8 mouse cellular contexts compared by ENCODE assay signal in genomic region chr10:80179068-80180051, GRCm38 (mm10). TPM values are rescaled to one million over a fixed set of nuclear protein-coding genes. Genes with fewer than 3 reads are reported as not detected.
DNase-seq lines count a peak whose midpoint lies in the region; ATAC-seq and TF ChIP-seq lines count a peak whose summit lies in the region.

Gene Efna2, plus strand, starts transcription at chr10:80179482.

- H3K4me2 ChIP-seq in liver, embryonic 12.5 days: peak within 1 kb of the TSS; percentile 78

- TF ChIP-seq POLR2A in small intestine, adult 2 months (IDR thresholded peaks at IDR 0.05; ENCODE audit: low read depth, low read length): no peak

- no peaks in the 10 kb centered on the region for H3K27me3 ChIP-seq in Patski
- peaks cover 7% of the 10 kb centered on the region; the same call in 1 of the 2 replicates for H3K27me3 ChIP-seq in hindbrain, embryonic 10.5 days (ENCODE audit: insufficient read depth, poor library complexity, severe bottlenecking)
- H3K27me3 ChIP-seq in liver, embryonic 12.5 days (replicated peaks): peaks cover 77% of the 10 kb centered on the region
- H3K27me3 ChIP-seq in small intestine, adult 2 months (ENCODE audit: control insufficient read depth, insufficient read depth, low read length): peaks cover 11% of the 10 kb centered on the region

- peak within 1 kb of the TSS; percentile 62 for H3K9ac ChIP-seq in liver, embryonic 12.5 days

- no peak for TF ChIP-seq CTCF in Patski (IDR thresholded peaks at IDR 0.05)
- no peak for TF ChIP-seq CTCF in small intestine, adult 2 months (IDR thresholded peaks at IDR 0.05; ENCODE audit: extremely low read depth, insufficient read length, insufficient replicate concordance, low read depth, low read length)

- H3K36me3 ChIP-seq in hindbrain, embryonic 10.5 days: peaks cover 33% of the 10 kb centered on the region
- no peaks in the 10 kb centered on the region for H3K36me3 ChIP-seq in liver, embryonic 12.5 days
- no peaks in the 10 kb centered on the region for H3K36me3 ChIP-seq in small intestine, adult 2 months (ENCODE audit: control insufficient read depth, insufficient read depth, low read length)

- WGBS in hindbrain, embryonic 10.5 days: 2% methylated on average over 103 of the region's 106 CpGs
- WGBS in liver, embryonic 12.5 days (ENCODE audit: insufficient replicate concordance): 2% methylated on average over 71 of the region's 106 CpGs
- 3% methylated on average over 104 of the region's 106 CpGs for WGBS in small intestine, adult 2 months

- POLR2A ChIA-PET in Patski (lab: Charles Lee): interaction anchor here (0.6 kb wide), 1 partner anchor 11 kb away, joined by 3 read pairs; no protein-coding TSS in a partner anchor

- ATAC-seq in Patski: peak; percentile 11
- ATAC-seq in liver, embryonic 12.5 days: peak; percentile 3; the same call in 1 of the 2 replicates

- CTCF ChIA-PET in Patski (lab: Charles Lee): no interaction called here

- peak in 1 of 2 experiments; percentile 65 for DNase-seq in left cerebral cortex, postnatal 10 days (ENCODE audit: extremely low spot score in 1 of 2, low spot score in 2 of 2)
- DNase-seq in left cerebral cortex, adult 8-10 months (ENCODE audit: low spot score in 2 of 2): no peak
- DNase-seq in Patski (ENCODE audit: low read depth, low spot score): no peak
- DNase-seq in embryo, embryonic 11 days: peak; percentile 92
- peak; percentile 72 for DNase-seq in hindbrain, embryonic 10.5 days (ENCODE audit: low spot score)
- no peak for DNase-seq in spleen, postnatal 4 days (ENCODE audit: low spot score in 2 of 2)

- H3K9me3 ChIP-seq in hindbrain, embryonic 10.5 days: no peaks in the 10 kb centered on the region
- no peaks in the 10 kb centered on the region for H3K9me3 ChIP-seq in liver, embryonic 12.5 days (replicated peaks)

- H3K4me3 ChIP-seq in hindbrain, embryonic 10.5 days: peak within 1 kb of the TSS; percentile 70
- peak within 1 kb of the TSS; percentile 60 for H3K4me3 ChIP-seq in liver, embryonic 12.5 days
- H3K4me3 ChIP-seq in small intestine, adult 2 months (ENCODE audit: low read depth, low read length): peak within 1 kb of the TSS; percentile 69

- H3K27ac ChIP-seq in hindbrain, embryonic 10.5 days: peak within 1 kb of the TSS; percentile 91
- no peak within 1 kb of the TSS for H3K27ac ChIP-seq in liver, embryonic 12.5 days
- no peak within 1 kb of the TSS for H3K27ac ChIP-seq in small intestine, adult 2 months (ENCODE audit: insufficient read depth, low read depth, low read length)

- in situ Hi-C loops in Patski (cut with MboI; ENCODE audit: low pct_unique_long_range_greater_than_20kb): loop anchor here (5.0 kb wide), 1 partner anchor 68 kb away; the partner anchor contains the start of gene Ndufs7

- peaks cover 79% of the 10 kb centered on the region for H3K4me1 ChIP-seq in hindbrain, embryonic 10.5 days (replicated peaks)
- H3K4me1 ChIP-seq in liver, embryonic 12.5 days: peaks cover 29% of the 10 kb centered on the region
- H3K4me1 ChIP-seq in small intestine, adult 2 months (ENCODE audit: control insufficient read depth, insufficient read depth, insufficient read length, low read length): peaks cover 3% of the 10 kb centered on the region; the same call in 1 of the 2 replicates

- intact Hi-C loops in left cerebral cortex, postnatal 10 days (cut with DNase I): loop anchor here (1.0 kb wide), 1 partner anchor 66 kb away; no protein-coding TSS in a partner anchor

RNA-seq across cellular contexts. Expression of gene Efna2, which starts in this region (rescaled TPM):
- 10 to 100 TPM; 18.4 to 19.1 TPM for total RNA-seq in left cerebral cortex, postnatal 10 days (2021)
- total RNA-seq in left cerebral cortex, adult 8-10 months (2022): 1 to 10 TPM; 6.8 to 9.1 (median 7.7) TPM
- 1.1 TPM for polyA plus RNA-seq in Patski (2021)
- 41.3 and 43.7 TPM in 2 replicates for polyA plus RNA-seq in hindbrain, embryonic 10.5 days (2016; fragmentation: Nextera tagmentation; extraction: Ambion mirVana)
- 3.1 and 3.4 TPM in 2 replicates for polyA plus RNA-seq in liver, embryonic 12.5 days (2016; fragmentation: Nextera tagmentation; extraction: Ambion mirVana)
- 1.5 and 1.8 TPM in 2 replicates for polyA plus RNA-seq in small intestine, adult 2 months (2012; rRNA removed)

Comparison
In these comparisons a context has a peak if more than half of its experiments do, and no peak if none do; other contexts are left out.
1. DNase-seq: peak in embryo, embryonic 11 days (single experiment) and hindbrain, embryonic 10.5 days (single experiment); none in left cerebral cortex, adult 8-10 months (0 of 2), Patski (single experiment) and spleen, postnatal 4 days (0 of 2).
2. Peak in every context shown above with its lines, with median percentiles within 50 percentile points of each other: H3K4me3 ChIP-seq.